Mouse (Mus musculus) stomach, embryonic 15.5 days (tissue): ENCODE data around the gene Crtac1. TPM values are rescaled to one million over a fixed set of nuclear protein-coding genes. Genes with fewer than 3 reads are reported as not detected.

Experiments used
- ATAC-seq: fragments of 200-750 bp; cut with Nextera tagmentation; 2 replicates; pipeline ENCODE4 v1.8.0; 2017; ENCODE audit warnings: low read depth, moderate number of reproducible peaks, moderate TSS enrichment; ENCODE audit not compliant: insufficient read depth, low FRiP score
- H3K27ac ChIP-seq: fragments of 300-500 bp; sonication (generic); 2 replicates; pipeline ENCODE4 v1.5.1; 2015; ENCODE audit warnings: mild to moderate bottlenecking, inconsistent platforms
- H3K27me3 ChIP-seq: fragments of 300-500 bp; sonication (generic); replicated peaks from 2 replicates; pipeline ENCODE4 v1.6.1; 2015; ENCODE audit warnings: inconsistent platforms
- H3K36me3 ChIP-seq: fragments of 300-500 bp; sonication (generic); 2 replicates; pipeline ENCODE4 v1.6.1; 2015; ENCODE audit warnings: inconsistent platforms
- H3K4me1 ChIP-seq: fragments of 300-500 bp; sonication (generic); 2 replicates; pipeline ENCODE4 v1.6.1; 2015; ENCODE audit warnings: inconsistent platforms
- H3K4me2 ChIP-seq: fragments of 300-500 bp; sonication (generic); 2 replicates; pipeline ENCODE4 v1.6.1; 2015; ENCODE audit warnings: mild to moderate bottlenecking, inconsistent platforms
- H3K4me3 ChIP-seq: fragments of 300-500 bp; sonication (generic); replicated peaks from 2 replicates; pipeline ENCODE4 v1.5.1; 2015; ENCODE audit warnings: inconsistent platforms
- H3K9ac ChIP-seq: fragments of 300-500 bp; sonication (generic); 2 replicates; pipeline ENCODE4 v1.6.1; 2015; ENCODE audit warnings: inconsistent platforms
- H3K9me3 ChIP-seq: fragments of 300-500 bp; sonication (generic); 2 replicates; pipeline ENCODE4 v1.6.1; 2016; ENCODE audit warnings: inconsistent platforms
- WGBS: fragments of 180-500 bp; shearing (Covaris S2); methylation state at CpG from one replicate; pipeline ENCODE4 v1.1.7; 2015; 5-methylcytosine and 5-hydroxymethylcytosine counted together
- polyA plus RNA-seq: library from polyadenylated mRNA; unstranded; fragments of >200 nt; fragmentation: Nextera tagmentation; extraction: Ambion mirVana; gene quantifications from 2 replicates; pipeline ENCODE4 v1.2.1, GENCODE M21; 2015

Gene Crtac1
- polyA plus RNA-seq, 1 experiment from 2014 or later: 4.0 TPM

DNA sequence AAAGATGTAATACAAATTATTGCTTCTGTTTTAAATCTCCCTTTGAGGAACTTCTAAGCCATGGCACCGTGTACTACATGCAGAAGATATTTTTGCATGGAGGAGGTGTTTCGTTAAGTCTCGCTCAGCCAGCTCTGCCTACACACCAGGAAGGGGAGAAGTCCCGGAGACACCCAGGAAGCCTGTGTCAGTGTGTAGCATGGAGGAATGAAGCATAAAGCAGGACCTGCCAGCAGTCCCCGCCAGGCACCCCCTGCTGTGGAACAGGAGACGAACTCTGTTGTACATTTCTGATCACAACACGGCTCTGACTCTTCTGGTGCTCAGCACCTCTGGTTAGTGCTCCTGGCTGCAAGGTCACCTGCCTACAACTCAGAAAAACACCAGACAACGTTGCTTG lies 51.8 kb downstream of the Crtac1 start:
- WGBS: 52% methylated on average over 8 of the region's 8 CpGs
- H3K27me3 ChIP-seq: peaks cover 25% of the 10 kb centered on the region
- H3K4me3 ChIP-seq: no peak overlapping the region
- H3K36me3 ChIP-seq: no peaks in the 10 kb centered on the region
- H3K4me2 ChIP-seq: no peak overlapping the region
- 0 out of 2 replicates have a peak, but pooled peaks cover 6% of the 10 kb centered on the region for H3K4me1 ChIP-seq
- no peak overlapping the region for H3K27ac ChIP-seq
- H3K9ac ChIP-seq: no peak overlapping the region
- no peaks in the 10 kb centered on the region for H3K9me3 ChIP-seq
- no peak for ATAC-seq

DNA sequence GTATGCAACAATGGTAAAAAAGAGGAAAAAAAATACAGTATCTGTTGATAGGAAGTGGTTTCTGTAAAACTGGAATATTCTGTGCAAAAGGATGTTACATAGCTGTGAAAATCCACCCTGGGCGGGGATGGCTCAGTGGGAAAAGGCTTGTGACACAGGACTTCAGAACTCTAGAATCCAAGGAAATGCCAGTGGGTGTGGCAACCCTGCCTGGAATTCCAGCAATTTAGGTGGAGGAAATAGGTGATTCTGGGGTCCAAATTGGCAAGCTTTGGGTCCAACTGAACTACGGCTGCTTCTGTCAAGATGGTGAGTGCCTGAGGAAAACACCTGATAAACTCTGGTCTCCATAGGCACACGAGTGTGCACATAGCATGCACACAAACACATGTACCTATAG lies 54.4 kb downstream of the Crtac1 start:
- ATAC-seq: no peak
- Histone ChIP-seq H3K27me3 (peaks cover 18% of the 10 kb centered on the region; the same call in 1 of the 2 replicates), H3K9me3 (no peaks in the 10 kb centered on the region), H3K4me3 (no peak overlapping the region), H3K27ac (no peak overlapping the region), H3K4me2 (no peak overlapping the region), H3K9ac (no peak overlapping the region), H3K4me1 (0 out of 2 replicates have a peak, but pooled peaks cover 6% of the 10 kb centered on the region), H3K36me3 (no peaks in the 10 kb centered on the region)
- WGBS: 68% methylated on average over 3 of the region's 3 CpGs

DNA sequence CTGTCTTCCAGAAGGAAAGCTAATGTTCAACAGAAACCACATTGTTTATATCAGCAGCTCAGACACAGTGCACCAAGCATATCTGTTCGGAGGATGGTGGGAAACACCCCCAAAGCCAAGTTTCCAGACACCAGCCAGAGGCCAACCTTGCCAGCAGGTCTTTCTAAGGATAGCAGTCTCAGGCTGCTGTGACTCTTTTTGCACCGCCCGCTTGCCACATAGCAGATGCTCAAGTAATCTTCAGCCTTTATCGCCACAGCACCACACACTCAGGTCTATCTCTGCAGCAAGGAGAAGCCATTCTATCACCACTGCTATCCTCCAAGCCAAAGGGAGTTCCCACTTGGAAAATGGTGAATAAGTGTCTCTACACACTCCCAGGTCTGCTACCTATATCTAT lies 68.0 kb downstream of the Crtac1 start:
- no peak overlapping the region for H3K9ac ChIP-seq
- H3K27me3 ChIP-seq: no peaks in the 10 kb centered on the region
- H3K36me3 ChIP-seq: no peaks in the 10 kb centered on the region
- no peaks in the 10 kb centered on the region for H3K9me3 ChIP-seq
- 77% methylated on average over 4 of the region's 4 CpGs for WGBS
- no peak for ATAC-seq
- no peaks in the 10 kb centered on the region for H3K4me1 ChIP-seq
- no peak overlapping the region for H3K27ac ChIP-seq
- H3K4me2 ChIP-seq: no peak overlapping the region
- no peak overlapping the region for H3K4me3 ChIP-seq

DNA sequence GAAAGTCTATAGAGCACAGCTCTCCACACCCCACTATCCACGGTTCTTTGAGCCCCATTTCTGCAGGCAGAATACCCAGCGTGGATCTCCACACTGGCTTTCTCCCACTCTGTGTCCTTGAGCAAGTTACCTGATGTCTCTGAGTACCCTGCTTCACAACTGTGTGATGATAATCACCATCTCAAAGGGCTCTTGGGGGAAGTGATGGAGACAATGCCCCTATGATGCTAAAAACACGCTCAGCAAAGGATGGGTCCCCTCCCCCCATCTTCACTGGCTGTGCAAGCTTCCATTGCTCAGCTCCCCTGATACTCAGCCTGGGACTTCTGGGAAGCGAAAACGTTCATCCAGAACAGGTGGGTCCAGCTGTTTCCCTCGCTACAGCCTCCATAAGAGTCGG lies 73.2 kb downstream of the Crtac1 start:
- Histone ChIP-seq H3K27me3 (no peaks in the 10 kb centered on the region), H3K9ac (no peak overlapping the region), H3K4me1 (no peaks in the 10 kb centered on the region), H3K9me3 (no peaks in the 10 kb centered on the region), H3K4me2 (no peak overlapping the region), H3K36me3 (no peaks in the 10 kb centered on the region), H3K27ac (no peak overlapping the region), H3K4me3 (no peak overlapping the region)
- ATAC-seq: no peak
- 58% methylated on average over 7 of the region's 7 CpGs for WGBS

DNA sequence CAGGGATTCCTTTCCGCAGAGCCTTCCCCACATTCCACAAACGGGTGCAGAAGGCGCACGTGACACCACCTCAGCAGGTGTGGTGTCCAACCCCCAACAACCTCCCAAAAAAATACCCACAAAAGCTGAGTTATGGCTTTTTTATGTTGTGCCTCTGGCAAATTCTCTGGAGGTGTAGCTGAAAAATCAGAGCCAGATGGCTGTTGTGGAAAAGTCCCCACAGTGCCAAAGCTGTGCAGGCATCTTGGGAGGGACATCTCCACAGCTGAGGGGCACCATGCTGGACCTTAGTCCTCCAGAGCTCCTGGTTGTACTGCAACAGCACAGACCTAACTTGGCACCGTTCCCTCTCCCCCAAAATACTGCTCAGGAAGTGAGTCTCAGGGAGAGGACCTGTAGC lies 74.7 kb downstream of the Crtac1 start:
- Histone ChIP-seq H3K27ac (no peak overlapping the region), H3K9ac (no peak overlapping the region), H3K36me3 (no peaks in the 10 kb centered on the region), H3K4me3 (no peak overlapping the region), H3K27me3 (no peaks in the 10 kb centered on the region), H3K4me1 (no peaks in the 10 kb centered on the region), H3K4me2 (no peak overlapping the region), H3K9me3 (no peaks in the 10 kb centered on the region)
- 58% methylated on average over 5 of the region's 5 CpGs for WGBS
- no peak for ATAC-seq

DNA sequence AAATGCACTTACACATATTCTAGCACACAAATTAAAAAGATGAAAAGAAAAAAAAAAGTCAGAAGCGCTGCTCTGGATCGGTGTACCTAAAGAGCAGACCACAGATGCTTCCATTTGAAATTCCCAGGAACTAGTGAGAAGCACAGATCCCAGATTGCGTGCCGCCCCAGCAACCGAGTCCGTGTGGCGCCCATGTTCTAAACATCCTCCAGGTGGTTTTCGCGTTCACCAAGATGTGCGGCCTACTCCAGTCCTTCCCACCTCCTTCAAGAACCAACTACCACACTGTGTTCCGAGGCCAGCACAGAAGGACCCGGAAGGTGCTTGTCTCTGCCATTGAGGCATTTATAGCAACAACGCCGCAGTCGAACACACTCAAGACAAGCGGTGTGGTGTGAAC lies 76.1 kb downstream of the Crtac1 start:
- H3K9me3 ChIP-seq: no peaks in the 10 kb centered on the region
- H3K4me2 ChIP-seq: no peak overlapping the region
- no peak overlapping the region for H3K9ac ChIP-seq
- no peaks in the 10 kb centered on the region for H3K4me1 ChIP-seq
- WGBS: 87% methylated on average over 16 of the region's 16 CpGs
- no peak overlapping the region for H3K4me3 ChIP-seq
- no peaks in the 10 kb centered on the region for H3K36me3 ChIP-seq
- ATAC-seq: no peak
- H3K27ac ChIP-seq: no peak overlapping the region
- H3K27me3 ChIP-seq: no peaks in the 10 kb centered on the region

DNA sequence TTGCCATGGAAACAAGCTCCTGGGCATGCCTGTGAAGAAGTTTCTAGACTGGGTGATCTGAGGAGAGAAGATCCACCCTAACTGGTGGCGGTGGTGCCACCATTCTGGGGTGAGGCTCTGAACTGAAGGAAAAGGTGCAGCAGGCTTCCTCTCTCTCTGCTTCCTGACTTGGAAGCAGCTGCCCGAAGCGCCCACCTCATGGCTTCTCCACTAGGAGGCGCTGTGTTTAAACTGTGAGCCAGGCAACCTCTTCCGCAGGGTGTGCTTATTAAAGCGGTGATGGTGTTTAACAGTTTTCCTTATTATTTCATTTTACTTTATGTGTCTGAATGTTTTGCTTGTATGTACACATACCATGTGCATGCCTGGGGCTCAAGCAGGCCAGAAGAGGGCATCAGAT lies 90.4 kb downstream of the Crtac1 start:
- H3K27me3 ChIP-seq: no peaks in the 10 kb centered on the region
- no peak overlapping the region for H3K4me3 ChIP-seq
- H3K27ac ChIP-seq: no peak overlapping the region
- H3K4me2 ChIP-seq: no peak overlapping the region
- 41% methylated on average over 6 of the region's 6 CpGs for WGBS
- H3K9ac ChIP-seq: no peak overlapping the region
- H3K4me1 ChIP-seq: no peaks in the 10 kb centered on the region
- no peaks in the 10 kb centered on the region for H3K9me3 ChIP-seq
- no peak for ATAC-seq
- H3K36me3 ChIP-seq: no peaks in the 10 kb centered on the region

DNA sequence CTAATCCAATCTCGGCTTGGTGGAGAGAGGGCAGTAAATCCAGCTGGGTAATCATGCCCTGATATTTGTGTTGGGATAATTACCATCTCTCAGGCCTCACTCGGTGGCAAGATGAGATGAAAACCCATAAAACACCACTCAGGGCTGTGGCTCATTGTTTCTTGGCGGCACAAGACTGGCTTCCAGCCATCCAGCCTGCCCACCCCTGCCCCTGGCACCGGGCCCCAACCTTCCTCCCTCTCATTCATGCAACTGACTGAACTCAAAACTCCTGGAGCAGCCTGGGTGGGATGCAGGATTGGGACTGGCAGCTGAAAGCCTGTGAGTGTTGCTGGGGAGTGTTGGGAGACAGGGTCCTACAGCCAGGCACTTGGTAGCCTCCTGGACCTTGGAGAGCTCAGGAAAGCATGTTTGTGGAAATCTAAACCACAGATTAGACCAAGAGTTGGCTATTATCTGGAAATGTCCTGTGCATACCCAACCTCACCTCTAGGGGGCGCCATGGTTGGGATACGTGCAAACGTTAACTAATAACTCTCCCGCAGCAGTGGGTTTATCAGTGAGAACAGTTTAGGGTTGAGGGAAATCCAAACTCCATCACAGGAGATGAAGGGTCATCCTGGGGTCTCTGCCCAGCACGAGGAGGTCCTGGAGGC lies 99.4 kb downstream of the Crtac1 start:
- no peak for ATAC-seq
- H3K27ac ChIP-seq: no peak overlapping the region

DNA sequence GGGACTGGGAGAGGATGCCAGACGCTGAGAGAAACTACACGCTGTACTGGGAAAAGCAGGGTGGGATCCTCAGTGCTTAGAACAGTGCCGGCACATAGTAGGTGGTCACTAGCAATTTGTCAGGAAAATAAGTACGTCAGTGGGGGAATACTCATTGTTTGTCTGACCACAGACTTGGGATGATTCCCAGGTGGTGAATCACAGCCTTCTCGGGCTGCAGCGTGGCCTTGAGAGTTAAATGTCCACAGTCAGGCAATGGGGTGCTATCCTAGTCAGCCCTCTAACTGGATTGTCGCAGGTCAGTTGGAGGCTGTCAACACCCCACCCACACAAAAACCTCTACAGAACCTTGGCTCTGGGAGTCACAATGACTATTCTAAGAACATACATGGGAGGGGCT lies 100.1 kb downstream of the Crtac1 start:
- ATAC-seq: no peak
- no peak overlapping the region for H3K9ac ChIP-seq
- no peaks in the 10 kb centered on the region for H3K36me3 ChIP-seq
- H3K4me2 ChIP-seq: no peak overlapping the region
- no peak overlapping the region for H3K4me3 ChIP-seq
- 76% methylated on average over 7 of the region's 7 CpGs for WGBS
- no peaks in the 10 kb centered on the region for H3K27me3 ChIP-seq
- no peaks in the 10 kb centered on the region for H3K9me3 ChIP-seq
- H3K27ac ChIP-seq: no peak overlapping the region
- no peaks in the 10 kb centered on the region for H3K4me1 ChIP-seq

More for the DNA sequence above, 99.4 kb downstream of the Crtac1 start:
- H3K4me3 ChIP-seq: no peak overlapping the region
- H3K4me1 ChIP-seq: no peaks in the 10 kb centered on the region
- 47% methylated on average over 9 of the region's 9 CpGs for WGBS
- no peak overlapping the region for H3K9ac ChIP-seq
- H3K4me2 ChIP-seq: no peak overlapping the region
- no peaks in the 10 kb centered on the region for H3K36me3 ChIP-seq
- no peaks in the 10 kb centered on the region for H3K27me3 ChIP-seq
- H3K9me3 ChIP-seq: no peaks in the 10 kb centered on the region

DNA sequence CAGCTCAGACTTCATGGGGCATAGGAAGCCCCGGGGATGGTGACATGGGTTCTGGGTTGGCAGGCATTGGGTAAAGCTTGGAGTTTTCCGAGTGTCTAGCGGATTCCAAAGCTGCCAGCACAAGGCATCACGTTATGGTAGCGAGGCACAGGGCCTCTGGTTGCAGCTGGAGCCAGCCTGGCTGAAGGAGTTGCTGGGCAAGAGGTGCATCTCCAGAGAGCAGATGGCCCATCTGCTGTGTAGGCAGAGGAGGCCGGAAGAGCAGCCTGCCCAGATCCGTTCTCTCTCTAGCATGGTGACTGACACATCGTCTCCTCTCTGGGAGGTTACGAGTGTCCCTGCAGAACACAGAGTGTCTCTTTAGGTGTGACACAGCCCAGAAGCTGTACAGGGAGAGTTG lies 103.4 kb downstream of the Crtac1 start:
- no peak overlapping the region for H3K27ac ChIP-seq
- H3K4me2 ChIP-seq: no peak overlapping the region
- H3K9me3 ChIP-seq: no peaks in the 10 kb centered on the region
- H3K27me3 ChIP-seq: no peaks in the 10 kb centered on the region
- no peaks in the 10 kb centered on the region for H3K36me3 ChIP-seq
- no peak overlapping the region for H3K4me3 ChIP-seq
- no peaks in the 10 kb centered on the region for H3K4me1 ChIP-seq
- 82% methylated on average over 9 of the region's 9 CpGs for WGBS
- ATAC-seq: no peak
- H3K9ac ChIP-seq: no peak overlapping the region

DNA sequence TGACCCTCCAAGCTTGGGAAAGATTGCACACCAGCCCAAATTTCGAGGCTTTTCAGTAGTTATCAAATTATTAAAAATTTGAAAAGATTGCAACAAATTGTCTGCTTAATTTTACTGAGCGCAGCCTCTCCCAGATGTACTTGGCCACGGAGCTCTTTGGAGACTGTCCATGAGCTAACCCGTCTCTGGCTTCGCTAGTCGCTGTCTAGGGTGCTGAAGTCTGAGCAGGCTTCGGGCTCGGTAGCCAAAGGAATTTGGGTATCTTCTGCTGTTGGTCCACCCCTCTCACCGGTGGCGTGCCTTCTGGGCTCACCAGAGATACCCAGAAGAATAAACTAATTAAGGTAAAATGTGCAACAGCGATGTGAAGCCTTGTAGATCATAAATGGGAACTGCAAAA lies 105.7 kb downstream of the Crtac1 start:
- WGBS: 4% methylated on average over 11 of the region's 11 CpGs
- no peak overlapping the region for H3K4me3 ChIP-seq
- no peaks in the 10 kb centered on the region for H3K4me1 ChIP-seq
- no peaks in the 10 kb centered on the region for H3K9me3 ChIP-seq
- H3K27me3 ChIP-seq: no peaks in the 10 kb centered on the region
- ATAC-seq: no peak
- H3K27ac ChIP-seq: no peak overlapping the region
- H3K4me2 ChIP-seq: no peak overlapping the region
- H3K36me3 ChIP-seq: no peaks in the 10 kb centered on the region
- H3K9ac ChIP-seq: no peak overlapping the region

DNA sequence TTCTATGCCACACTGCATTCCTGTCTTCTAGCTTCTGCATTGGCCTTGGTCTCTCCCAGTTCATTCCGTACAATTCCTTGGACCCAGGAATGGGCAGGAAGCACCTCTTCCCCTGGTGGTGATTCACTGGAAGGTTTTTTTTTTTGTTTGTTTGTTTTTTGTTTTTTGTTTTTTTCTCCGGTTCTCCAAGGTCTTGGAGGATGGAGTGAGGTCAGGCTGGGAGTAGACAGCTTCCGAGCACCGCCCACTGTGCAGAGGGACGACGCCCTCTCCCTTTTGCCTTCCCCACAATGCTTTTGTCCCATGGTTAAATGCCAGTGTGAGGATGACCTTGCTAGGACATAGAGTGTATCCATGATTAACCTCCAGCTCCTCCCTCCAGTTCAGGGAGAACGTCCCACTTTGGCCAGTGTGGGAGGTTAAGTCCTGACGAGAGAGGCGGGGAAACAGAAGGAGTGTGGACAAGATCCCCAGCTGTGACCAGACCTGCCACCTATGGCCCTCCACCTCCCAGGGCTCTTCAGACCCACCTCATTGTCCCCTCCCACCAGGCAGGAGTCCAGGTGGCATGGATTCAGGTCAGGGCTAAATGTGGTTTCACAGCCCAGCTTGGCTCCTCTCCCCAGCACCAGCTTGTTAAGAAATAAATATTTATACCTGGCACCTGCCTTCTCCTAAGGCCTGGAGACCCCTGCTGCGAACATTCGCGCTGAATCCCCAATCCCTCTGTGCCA lies 109.1 kb downstream of the Crtac1 start:
- Histone ChIP-seq H3K4me2 (no peak overlapping the region), H3K4me1 (no peaks in the 10 kb centered on the region), H3K27me3 (0 out of 2 replicates have a peak, but pooled peaks cover 9% of the 10 kb centered on the region), H3K36me3 (no peaks in the 10 kb centered on the region), H3K4me3 (no peak overlapping the region), H3K9ac (no peak overlapping the region), H3K9me3 (no peaks in the 10 kb centered on the region), H3K27ac (no peak overlapping the region)
- ATAC-seq: no peak
- 53% methylated on average over 12 of the region's 12 CpGs for WGBS
